Mouse (Mus musculus): ENCODE results near the gene Oxsr1. TPM values are rescaled to one million over a fixed set of nuclear protein-coding genes. Genes with fewer than 3 reads are reported as not detected.

Oxsr1 gene
- total RNA-seq, 2 experiments from 2014 or later, result 3.7 to 11.0 TPM

Other genes starting within 250 kb of the Oxsr1 start
- gene Plcd1, start 228.9 kb downstream of the Oxsr1 start, total RNA-seq (2015; ENCODE audit: low replicate concordance), result not detected in 2 replicates
- not detected in 2 replicates for gene Plcd1, start 228.9 kb downstream of the Oxsr1 start, total RNA-seq (2017; ENCODE audit: low replicate concordance)
- 0.21 TPM in 1 of 2 replicates, not detected in the other for gene Dlec1, start 219.9 kb downstream of the Oxsr1 start, total RNA-seq (2015; ENCODE audit: low replicate concordance)
- not detected in 2 replicates for gene Dlec1, start 219.9 kb downstream of the Oxsr1 start, total RNA-seq (2017; ENCODE audit: low replicate concordance)
- not detected in 2 replicates for gene Acaa1b, start 165.3 kb downstream of the Oxsr1 start, total RNA-seq (2015; ENCODE audit: low replicate concordance)
- 1.4 TPM in 1 of 2 replicates, not detected in the other for gene Acaa1b, start 165.3 kb downstream of the Oxsr1 start, total RNA-seq (2017; ENCODE audit: low replicate concordance)
- gene Gm47289, start 163.3 kb downstream of the Oxsr1 start, total RNA-seq (2015; ENCODE audit: low replicate concordance), result not detected in 2 replicates
- not detected in 2 replicates for gene Gm47289, start 163.3 kb downstream of the Oxsr1 start, total RNA-seq (2017; ENCODE audit: low replicate concordance)
- not detected in 2 replicates for gene Slc22a13, start 113.3 kb downstream of the Oxsr1 start, total RNA-seq (2015; ENCODE audit: low replicate concordance)
- not detected in 2 replicates for gene Slc22a13, start 113.3 kb downstream of the Oxsr1 start, total RNA-seq (2017; ENCODE audit: low replicate concordance)
- 6.9 and 9.2 TPM in 2 replicates for gene Acaa1a, start 17.2 kb upstream of the Oxsr1 start, total RNA-seq (2015; ENCODE audit: low replicate concordance)
- gene Acaa1a, start 17.2 kb upstream of the Oxsr1 start, total RNA-seq (2017; ENCODE audit: low replicate concordance), result 4.1 and 8.1 TPM in 2 replicates
- gene Myd88, start 19.0 kb upstream of the Oxsr1 start, total RNA-seq (2015; ENCODE audit: low replicate concordance), result 11.7 and 20.0 TPM in 2 replicates
- gene Myd88, start 19.0 kb upstream of the Oxsr1 start, total RNA-seq (2017; ENCODE audit: low replicate concordance), result 5.1 and 8.5 TPM in 2 replicates
- 0.19 TPM in 1 of 2 replicates, not detected in the other for gene Xylb, start 35.0 kb upstream of the Oxsr1 start, total RNA-seq (2015; ENCODE audit: low replicate concordance)
- gene Xylb, start 35.0 kb upstream of the Oxsr1 start, total RNA-seq (2017; ENCODE audit: low replicate concordance), result 0.56 TPM in 1 of 2 replicates, not detected in the other
- not detected in 2 replicates for gene Slc22a14, start 43.1 kb upstream of the Oxsr1 start, total RNA-seq (2015; ENCODE audit: low replicate concordance)
- not detected in 2 replicates for gene Slc22a14, start 43.1 kb upstream of the Oxsr1 start, total RNA-seq (2017; ENCODE audit: low replicate concordance)
- not detected in 2 replicates for gene Acvr2b, start 79.7 kb upstream of the Oxsr1 start, total RNA-seq (2015; ENCODE audit: low replicate concordance)
- 1.3 TPM in 1 of 2 replicates, not detected in the other for gene Acvr2b, start 79.7 kb upstream of the Oxsr1 start, total RNA-seq (2017; ENCODE audit: low replicate concordance)
- 1.5 TPM in 2 replicates for gene Exog, start 122.5 kb upstream of the Oxsr1 start, total RNA-seq (2015; ENCODE audit: low replicate concordance)
- gene Exog, start 122.5 kb upstream of the Oxsr1 start, total RNA-seq (2017; ENCODE audit: low replicate concordance), result 0.70 and 0.77 TPM in 2 replicates